Mouse (Mus musculus): ENCODE data around the gene Rmnd5a.

DNA sequence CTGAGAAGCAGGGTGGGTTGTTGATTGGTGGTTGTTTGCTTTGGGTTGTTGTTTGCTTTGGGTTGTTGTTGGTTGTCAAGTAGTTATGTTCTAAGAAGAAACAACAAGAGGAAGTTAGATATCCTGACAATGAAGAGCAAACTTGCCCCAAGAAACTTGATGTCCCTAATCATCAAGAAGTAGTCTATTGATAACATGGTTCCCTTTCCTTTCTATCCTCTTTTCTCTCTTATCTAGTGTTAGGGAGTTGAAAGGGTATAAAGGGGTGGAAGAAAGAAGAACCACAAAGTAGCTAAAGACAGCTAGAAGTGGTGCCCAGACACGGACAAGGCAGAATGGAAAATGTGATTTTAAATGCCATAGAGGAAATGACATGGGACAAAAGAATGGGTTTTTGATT lies 32.3 kb upstream of the Rmnd5a start:
- TF ChIP-seq CTCF (IDR thresholded peaks at IDR 0.05; ENCODE audit: low read depth, low read length), result no peak
- no peak for TF ChIP-seq POLR2A (IDR thresholded peaks at IDR 0.05; ENCODE audit: borderline replicate concordance, low read depth, low read length)
